Mouse (Mus musculus): ENCODE results near the gene Casz1.

DNA sequence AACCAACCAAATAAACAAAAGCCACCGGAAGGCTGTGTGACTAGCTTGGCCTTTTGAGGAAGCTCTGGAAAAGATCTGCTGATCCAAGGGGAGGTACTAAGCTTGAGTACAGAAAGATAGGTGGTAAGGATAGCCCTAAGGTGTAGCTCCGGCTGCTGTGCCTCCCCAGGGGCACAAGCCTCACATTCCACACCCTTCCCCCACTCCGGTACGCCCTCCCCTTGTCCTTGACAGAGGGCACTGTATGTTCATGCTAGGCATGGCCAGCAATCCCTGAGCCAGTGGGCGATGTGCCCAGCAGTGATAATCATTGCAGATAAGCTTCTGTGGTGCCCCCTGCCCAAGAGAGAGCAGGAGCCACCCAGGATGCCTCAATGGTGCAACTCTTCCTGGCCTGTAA is 51.3 kb downstream of the Casz1 start:
- TF ChIP-seq CTCF (IDR thresholded peaks at IDR 0.05; ENCODE audit: extremely low read depth, insufficient read length, insufficient replicate concordance, low read depth, low read length) (no peak), POLR2A (IDR thresholded peaks at IDR 0.05; ENCODE audit: low read depth, low read length) (no peak)

All from small intestine, adult 2 months (tissue).